Mouse (Mus musculus): Measurements from ENCODE around the gene Kcnn1. TPM values are rescaled to one million over a fixed set of nuclear protein-coding genes. Genes with fewer than 3 reads are reported as not detected.

The Kcnn1 gene
- polyA plus RNA-seq, 1 experiment from 2014 or later, result 9.0 TPM

DNA sequence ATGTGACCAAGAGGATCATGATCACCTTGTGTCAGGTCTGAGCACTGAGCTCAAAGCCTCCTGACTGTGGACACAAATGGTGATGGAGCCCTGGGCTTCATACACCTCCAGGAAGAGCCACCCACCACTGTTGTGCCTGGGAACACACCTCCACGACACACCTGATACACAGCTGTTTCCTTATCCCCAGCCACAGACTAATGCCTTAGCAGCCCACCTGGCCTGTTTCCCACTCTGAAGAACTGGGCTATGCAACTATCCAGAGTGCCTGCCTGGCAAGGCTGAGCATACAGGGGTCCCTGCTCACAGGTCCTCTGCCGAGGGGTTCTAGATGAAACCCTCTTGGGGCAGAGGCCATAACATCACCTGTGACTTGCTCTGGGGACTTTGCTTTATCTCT lies 68.8 kb downstream of the Kcnn1 start:
- DNase-seq (ENCODE audit: low spot score) (no peak), ATAC-seq (replicated peaks; ENCODE audit: low FRiP score) (no peak)
- H3K4me3 ChIP-seq (ENCODE audit: low read depth, low read length), result no peak overlapping the region
- no peaks in the 10 kb centered on the region for H3K36me3 ChIP-seq (ENCODE audit: control insufficient read depth, insufficient read depth, low read length)
- peaks cover 30% of the 10 kb centered on the region for H3K4me1 ChIP-seq (replicated peaks; ENCODE audit: control insufficient read depth, insufficient read depth, low read length)
- H3K27ac ChIP-seq (ENCODE audit: low read depth, low read length), result no peak overlapping the region
- H3K27me3 ChIP-seq (ENCODE audit: control insufficient read depth, insufficient read depth, low read length), result peaks cover 14% of the 10 kb centered on the region
- no peak overlapping the region for H3K4me2 ChIP-seq (ENCODE audit: low read depth, low read length, severe bottlenecking)
- 86% methylated on average over 2 of the region's 2 CpGs for WGBS
- no peaks in the 10 kb centered on the region for H3K9me3 ChIP-seq (ENCODE audit: control insufficient read depth, low read length)
- no peak overlapping the region for H3K9ac ChIP-seq (ENCODE audit: low read length)

DNA sequence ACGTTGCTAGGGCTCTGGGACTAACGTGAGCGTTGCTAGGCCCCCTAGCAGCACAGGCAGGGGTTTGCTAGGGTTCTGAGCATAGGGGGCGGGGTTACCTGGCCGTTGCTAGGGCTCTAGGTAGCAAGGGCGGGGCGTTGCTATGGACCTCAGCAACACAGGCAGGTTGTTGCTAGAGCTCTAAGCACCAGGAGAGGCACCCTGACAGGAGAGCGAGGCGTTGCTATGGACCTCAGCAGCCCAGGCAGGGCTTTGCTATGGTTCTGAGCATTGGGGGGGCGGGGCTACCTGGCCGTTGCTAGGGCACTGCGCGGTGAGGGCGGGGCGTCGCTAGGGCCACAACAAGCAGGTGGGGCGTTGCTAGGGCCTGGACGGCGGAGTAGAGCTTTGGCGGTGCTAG lies 70.4 kb downstream of the Kcnn1 start:
- peak overlapping the region; percentile 79 for H3K9ac ChIP-seq (ENCODE audit: low read length)
- peak overlapping the region; percentile 72 for H3K4me2 ChIP-seq (ENCODE audit: low read depth, low read length, severe bottlenecking)
- WGBS, result under 1% methylated on average over 20 of the region's 20 CpGs
- ATAC-seq (replicated peaks; ENCODE audit: low FRiP score) (peak; percentile 40), DNase-seq (ENCODE audit: low spot score) (peak; percentile 91)
- no peaks in the 10 kb centered on the region for H3K36me3 ChIP-seq (ENCODE audit: control insufficient read depth, insufficient read depth, low read length)
- no peaks in the 10 kb centered on the region for H3K9me3 ChIP-seq (ENCODE audit: control insufficient read depth, low read length)
- H3K27ac ChIP-seq (ENCODE audit: low read depth, low read length), result peak overlapping the region; percentile 89
- peaks cover 27% of the 10 kb centered on the region for H3K4me1 ChIP-seq (replicated peaks; ENCODE audit: control insufficient read depth, insufficient read depth, low read length)
- H3K4me3 ChIP-seq (ENCODE audit: low read depth, low read length), result peak overlapping the region; percentile 46
- no peaks in the 10 kb centered on the region for H3K27me3 ChIP-seq (ENCODE audit: control insufficient read depth, insufficient read depth, low read length)

Small RNA genes within 50 kb of the gene (microRNA-seq; reads per million reads assigned to microRNA genes)
- not detected for gene Mir7067 (ENCODE audit: insufficient number of aligned reads)
- not detected for gene Mir7240 (ENCODE audit: insufficient number of aligned reads)

Other genes starting within 250 kb of the Kcnn1 start
- gene Lrrc25, start 247.1 kb downstream of the Kcnn1 start, polyA plus RNA-seq (2014; fragmentation: Nextera tagmentation; extraction: Ambion mirVana), result 1.2 and 1.4 TPM in 2 replicates
- gene Gdf15, start 230.8 kb downstream of the Kcnn1 start, polyA plus RNA-seq (2014; fragmentation: Nextera tagmentation; extraction: Ambion mirVana), result not detected in 2 replicates
- gene Pgpep1, start 202.9 kb downstream of the Kcnn1 start, polyA plus RNA-seq (2014; fragmentation: Nextera tagmentation; extraction: Ambion mirVana), result 70.9 and 73.8 TPM in 2 replicates
- 318 and 346 TPM in 2 replicates for gene Lsm4, start 190.0 kb downstream of the Kcnn1 start, polyA plus RNA-seq (2014; fragmentation: Nextera tagmentation; extraction: Ambion mirVana)
- gene Jund, start 164.3 kb downstream of the Kcnn1 start, polyA plus RNA-seq (2014; fragmentation: Nextera tagmentation; extraction: Ambion mirVana), result 128 and 157 TPM in 2 replicates
- not detected in 2 replicates for gene Iqcn, start 159.8 kb downstream of the Kcnn1 start, polyA plus RNA-seq (2014; fragmentation: Nextera tagmentation; extraction: Ambion mirVana)
- not detected in 2 replicates for gene Gm3336, start 144.7 kb downstream of the Kcnn1 start, polyA plus RNA-seq (2014; fragmentation: Nextera tagmentation; extraction: Ambion mirVana)
- 0.13 and 0.37 TPM in 2 replicates for gene Pde4c, start 139.5 kb downstream of the Kcnn1 start, polyA plus RNA-seq (2014; fragmentation: Nextera tagmentation; extraction: Ambion mirVana)
- 42.7 and 49.7 TPM in 2 replicates for gene Rab3a, start 108.6 kb downstream of the Kcnn1 start, polyA plus RNA-seq (2014; fragmentation: Nextera tagmentation; extraction: Ambion mirVana)
- gene Mpv17l2, start 102.3 kb downstream of the Kcnn1 start, polyA plus RNA-seq (2014; fragmentation: Nextera tagmentation; extraction: Ambion mirVana), result 31.0 and 34.1 TPM in 2 replicates
- 58.9 and 61.6 TPM in 2 replicates for gene Pik3r2, start 86.5 kb downstream of the Kcnn1 start, polyA plus RNA-seq (2014; fragmentation: Nextera tagmentation; extraction: Ambion mirVana)
- 15.9 and 17.4 TPM in 2 replicates for gene Mast3, start 58.2 kb downstream of the Kcnn1 start, polyA plus RNA-seq (2014; fragmentation: Nextera tagmentation; extraction: Ambion mirVana)
- gene Il12rb1, start 54.8 kb downstream of the Kcnn1 start, polyA plus RNA-seq (2014; fragmentation: Nextera tagmentation; extraction: Ambion mirVana), result not detected in 2 replicates
- 6.3 and 7.2 TPM in 2 replicates for gene Arrdc2, start 23.5 kb downstream of the Kcnn1 start, polyA plus RNA-seq (2014; fragmentation: Nextera tagmentation; extraction: Ambion mirVana)
- 165 and 176 TPM in 2 replicates for gene Ccdc124, start 10.7 kb upstream of the Kcnn1 start, polyA plus RNA-seq (2014; fragmentation: Nextera tagmentation; extraction: Ambion mirVana)
- gene Slc5a5, start 29.5 kb upstream of the Kcnn1 start, polyA plus RNA-seq (2014; fragmentation: Nextera tagmentation; extraction: Ambion mirVana), result 0.43 and 0.44 TPM in 2 replicates
- 2,879 and 3,145 TPM in 2 replicates for gene Rpl18a, start 34.2 kb upstream of the Kcnn1 start, polyA plus RNA-seq (2014; fragmentation: Nextera tagmentation; extraction: Ambion mirVana)
- gene Map1s, start 42.7 kb upstream of the Kcnn1 start, polyA plus RNA-seq (2014; fragmentation: Nextera tagmentation; extraction: Ambion mirVana), result 57.3 and 59.9 TPM in 2 replicates

All from forebrain, embryonic 11.5 days (tissue).